Mouse (Mus musculus): ENCODE results near the gene Aloxe3. TPM values are rescaled to one million over a fixed set of nuclear protein-coding genes. Genes with fewer than 3 reads are reported as not detected.

Aloxe3 gene
- polyA plus RNA-seq, 1 experiment = 5.4 TPM

DNA sequence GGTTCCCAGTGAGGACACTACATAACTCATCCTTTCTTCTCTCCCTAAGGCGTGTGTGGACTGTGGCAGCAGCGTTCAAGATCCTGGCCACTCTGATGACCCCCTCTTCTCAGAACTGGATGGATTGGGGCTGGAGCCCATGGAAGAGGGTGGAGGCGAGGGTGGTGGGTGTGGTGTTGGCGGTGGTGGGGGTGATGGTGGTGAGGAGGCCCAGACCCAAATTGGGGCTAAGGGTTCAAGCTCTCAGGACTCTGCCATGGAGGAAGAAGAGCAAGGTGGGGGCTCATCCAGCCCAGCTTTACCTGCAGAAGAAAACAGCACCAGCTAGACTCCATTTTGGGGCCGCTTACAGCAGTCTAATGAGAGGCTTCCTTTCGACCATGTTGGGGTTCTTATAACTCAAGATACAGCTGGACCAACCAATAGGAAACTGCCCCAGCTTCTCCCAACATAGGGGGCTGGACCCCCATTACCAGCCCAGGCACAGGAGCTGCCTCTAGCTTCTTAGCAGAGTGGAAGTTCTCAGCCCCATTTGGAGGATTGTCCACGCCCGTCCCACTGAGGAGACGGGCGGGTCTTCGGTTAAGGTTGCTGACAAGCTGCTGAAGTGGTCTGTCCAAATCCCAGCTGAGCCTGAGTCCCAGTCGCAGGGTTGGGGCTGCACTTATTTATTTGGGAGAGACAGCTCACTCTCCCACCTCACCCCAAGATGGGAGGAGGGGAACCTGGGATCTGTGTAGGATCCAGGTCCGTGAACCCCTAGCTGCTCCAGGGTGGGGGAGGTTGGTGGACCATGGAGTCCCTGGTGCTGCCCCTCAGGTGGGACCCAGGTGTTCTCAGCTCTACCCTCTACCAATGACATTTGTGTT is 16.4 kb upstream of the Aloxe3 start:
- no peak for DNase-seq (ENCODE audit: low spot score)

DNA sequence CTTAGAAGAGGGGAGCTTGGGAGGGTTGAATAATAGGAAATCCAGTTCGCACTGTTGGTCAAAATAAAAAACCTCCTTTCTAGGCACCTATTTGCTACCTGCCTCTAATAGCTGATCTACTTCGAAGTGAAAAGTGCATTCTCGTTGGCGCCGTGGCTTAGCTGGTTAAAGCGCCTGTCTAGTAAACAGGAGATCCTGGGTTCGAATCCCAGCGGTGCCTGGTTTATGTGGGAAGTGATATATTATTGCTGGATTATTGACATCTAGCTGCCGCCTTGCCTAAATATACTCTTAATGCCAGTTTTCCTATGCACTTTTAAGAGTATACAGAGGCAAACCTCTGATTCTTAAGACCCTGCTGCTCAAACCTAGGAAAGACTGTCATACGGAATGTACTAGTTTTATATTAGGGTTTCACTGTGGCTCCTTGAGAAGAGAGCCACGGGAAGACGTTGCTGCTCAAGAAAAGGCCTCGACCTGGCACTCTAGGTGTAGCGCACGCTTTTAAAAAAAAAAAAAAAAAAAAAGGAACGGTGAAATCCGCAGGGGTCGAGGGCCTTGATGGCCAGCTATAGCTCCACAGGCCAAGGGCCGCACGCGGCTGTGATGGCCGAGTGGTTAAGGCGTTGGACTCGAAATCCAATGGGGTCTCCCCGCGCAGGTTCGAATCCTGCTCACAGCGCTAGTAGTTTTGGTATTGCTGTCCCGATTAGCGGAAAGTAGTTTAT is 15.2 kb upstream of the Aloxe3 start:
- peak; percentile 91 for DNase-seq (ENCODE audit: low spot score)

- DNase-seq (ENCODE audit: low spot score) = no peak
Measured at GRCm38 (mm10) chr11:69111051-69111810, 14.5 kb upstream of the Aloxe3 start.

DNA sequence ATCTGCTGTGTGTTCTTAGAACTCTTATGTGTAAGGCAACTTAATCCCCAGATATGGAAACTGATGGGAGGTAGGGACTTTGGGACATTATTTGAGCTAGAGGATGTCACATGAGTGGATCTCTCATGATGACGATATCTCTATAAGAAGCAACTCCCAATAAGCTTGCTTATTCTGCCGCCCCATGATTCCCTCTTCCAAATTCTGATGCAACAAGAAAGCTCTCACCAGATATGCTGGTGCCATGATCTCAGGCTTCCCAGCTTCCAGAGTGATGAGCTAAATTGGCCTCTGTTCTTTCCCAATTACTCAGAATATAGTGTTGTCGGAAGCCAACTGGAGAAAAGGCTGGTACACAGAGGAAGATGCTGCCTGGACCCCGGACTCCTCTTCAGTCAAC is 13.8 kb upstream of the Aloxe3 start:
- DNase-seq (ENCODE audit: low spot score) = no peak

DNA sequence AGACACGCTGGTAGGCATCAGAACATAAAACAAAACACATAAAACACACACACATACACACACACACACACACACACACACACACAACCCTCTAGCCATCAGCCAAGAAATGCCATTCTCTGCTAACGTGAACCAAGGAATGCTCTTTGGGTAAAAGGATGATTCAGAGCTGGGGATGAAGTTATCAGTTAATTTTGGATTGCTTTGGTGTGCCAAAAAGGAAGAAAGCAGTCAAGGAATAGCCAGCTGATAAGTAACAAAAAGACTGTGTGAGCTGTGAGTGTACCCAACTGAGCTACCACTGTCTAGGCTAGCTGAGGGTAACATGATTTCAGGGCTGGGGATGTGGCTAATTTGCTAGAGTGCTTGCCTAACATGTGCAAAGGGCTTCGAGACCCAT is 11.7 kb upstream of the Aloxe3 start:
- DNase-seq (ENCODE audit: low spot score) = no peak

- no peak for DNase-seq (ENCODE audit: low spot score)
Measured at GRCm38 (mm10) chr11:69114621-69115020, 11.1 kb upstream of the Aloxe3 start.

DNA sequence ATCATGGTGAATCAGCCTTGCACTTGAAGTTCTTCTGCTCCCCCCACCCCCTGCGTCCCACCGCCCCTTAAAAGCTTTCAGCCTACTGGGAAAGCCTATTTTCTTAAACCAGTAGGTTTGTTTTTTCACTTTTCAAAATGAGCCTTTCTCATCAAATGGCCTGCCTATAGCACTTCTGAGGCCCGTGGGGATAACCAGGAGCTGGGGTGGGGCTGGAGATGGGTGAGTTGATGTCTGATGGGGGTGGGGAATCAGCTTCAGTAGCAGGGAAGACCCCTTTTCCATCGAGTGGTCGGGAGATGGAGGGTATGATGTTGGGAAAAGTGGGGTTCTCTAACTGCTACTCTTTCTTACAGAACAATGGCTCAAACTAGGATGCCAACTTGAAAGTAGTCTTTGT is 8.9 kb upstream of the Aloxe3 start:
- DNase-seq (ENCODE audit: low spot score) = no peak

GRCm38 (mm10) chr11:69117737-69118695 is 7.7 kb upstream of the Aloxe3 start:
- peak; percentile 69 for DNase-seq (ENCODE audit: low spot score)

GRCm38 (mm10) chr11:69118765-69119164 is 6.9 kb upstream of the Aloxe3 start:
- DNase-seq (ENCODE audit: low spot score) = peak; percentile 64

DNA sequence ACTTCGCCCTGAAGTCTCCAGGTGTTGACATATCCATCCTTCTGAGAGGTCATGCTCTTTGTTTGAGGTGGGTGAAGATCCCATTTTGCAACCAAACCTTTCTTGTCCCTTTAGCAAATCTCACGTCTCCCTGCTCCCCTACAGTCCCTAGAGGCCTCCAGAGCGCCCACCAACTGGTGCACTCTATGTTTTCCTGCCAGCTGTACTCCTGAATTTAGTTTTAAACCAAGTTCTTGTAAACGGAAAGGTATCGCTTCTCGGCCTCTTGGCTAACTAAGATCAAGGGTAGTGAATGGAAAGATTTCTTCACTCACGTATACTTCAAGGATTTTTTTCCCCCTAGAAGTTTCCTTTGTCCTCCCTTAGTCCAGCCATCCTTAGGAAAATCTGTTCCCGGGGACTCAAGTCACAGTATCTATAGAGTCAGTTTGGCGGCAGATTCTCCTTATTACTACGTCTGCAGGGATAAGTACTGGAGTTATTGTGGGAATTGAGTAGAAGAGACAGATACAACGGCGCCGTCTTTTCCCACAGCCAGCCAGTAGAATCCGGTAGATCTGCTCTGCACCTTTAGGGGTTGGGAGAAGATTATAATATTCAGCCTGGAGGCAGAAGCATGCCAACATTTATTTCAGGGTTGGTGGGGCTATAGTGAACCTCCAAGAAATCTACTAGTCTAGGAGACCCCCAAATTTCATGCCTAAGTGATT is 6.1 kb upstream of the Aloxe3 start:
- no peak for DNase-seq (ENCODE audit: low spot score)

DNA sequence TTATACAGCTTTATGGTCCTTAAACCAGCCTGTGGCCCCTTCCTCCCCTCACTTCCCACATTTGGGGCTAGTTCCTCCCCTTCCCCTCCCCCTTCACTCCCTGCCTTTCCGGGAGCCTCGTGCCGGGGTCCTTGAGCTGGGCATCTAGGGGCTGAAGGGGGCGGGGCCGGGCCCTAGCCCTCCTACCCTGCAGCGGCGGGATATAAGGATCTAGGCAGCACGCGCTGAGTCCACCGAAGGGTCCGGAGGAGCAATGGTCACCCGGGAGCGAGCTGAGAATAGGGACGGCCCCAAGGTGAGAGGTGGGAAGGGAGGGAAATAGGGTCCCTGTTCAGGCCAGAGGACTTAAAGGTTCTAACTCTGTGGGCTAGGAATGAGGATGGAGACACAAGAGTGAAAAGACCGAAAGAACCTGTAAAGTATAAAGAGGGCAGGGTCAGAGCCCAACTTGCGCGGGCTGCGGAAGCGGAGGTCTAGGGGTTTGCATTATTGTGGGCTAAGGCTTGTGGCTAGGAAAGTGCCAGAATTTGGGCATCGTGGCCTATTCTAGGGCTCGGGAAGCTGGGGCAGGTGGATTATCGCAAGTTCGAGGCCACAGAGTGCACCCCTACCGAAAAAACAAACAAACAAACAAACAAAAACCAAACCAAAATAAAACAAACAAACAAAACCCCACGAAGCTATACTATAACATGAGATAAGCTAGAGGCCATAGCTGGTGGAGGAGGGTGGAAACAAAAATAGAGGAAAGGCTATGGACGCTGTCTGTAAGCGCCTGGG is 5.3 kb upstream of the Aloxe3 start, which contains the start of gene Hes7:
TSS of gene Hes7 (plus strand) at position 184 of the 780 bp plus-strand sequence.
- DNase-seq (ENCODE audit: low spot score) = no peak

DNA sequence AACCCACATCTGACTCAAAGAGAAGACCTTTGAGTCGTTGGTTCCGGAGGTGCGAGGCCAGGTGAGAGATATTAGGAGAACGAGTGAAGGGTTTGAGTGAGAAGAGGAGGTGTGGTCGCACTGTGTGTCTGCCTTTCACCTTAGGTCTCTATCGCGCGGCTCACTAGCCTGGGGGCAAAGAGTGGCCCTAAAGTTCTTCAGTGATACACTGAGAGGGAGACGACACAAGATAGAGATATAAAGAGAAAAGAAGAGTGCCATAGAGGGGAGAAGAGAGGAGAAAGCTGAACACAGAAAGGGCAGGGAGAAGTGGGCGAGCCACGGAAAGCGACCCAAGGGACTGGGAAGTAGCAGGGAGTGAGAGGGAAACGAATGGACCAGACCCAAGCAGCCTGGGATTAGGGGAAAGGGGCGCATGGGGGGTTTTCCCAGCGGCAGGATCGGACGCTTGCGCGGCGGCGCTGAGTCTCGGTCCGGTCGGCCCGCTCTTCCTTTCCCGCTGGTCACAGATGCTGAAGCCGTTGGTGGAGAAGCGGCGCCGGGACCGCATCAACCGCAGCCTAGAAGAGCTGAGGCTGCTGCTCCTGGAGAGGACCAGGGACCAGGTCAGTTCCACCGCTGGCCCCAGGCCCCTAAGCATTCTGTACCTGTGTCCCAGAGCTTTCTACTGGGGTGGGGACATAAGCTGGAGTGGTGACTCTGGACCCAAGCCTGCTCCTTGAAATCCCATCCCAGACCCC is 4.5 kb upstream of the Aloxe3 start:
- DNase-seq (ENCODE audit: low spot score) = no peak

DNA sequence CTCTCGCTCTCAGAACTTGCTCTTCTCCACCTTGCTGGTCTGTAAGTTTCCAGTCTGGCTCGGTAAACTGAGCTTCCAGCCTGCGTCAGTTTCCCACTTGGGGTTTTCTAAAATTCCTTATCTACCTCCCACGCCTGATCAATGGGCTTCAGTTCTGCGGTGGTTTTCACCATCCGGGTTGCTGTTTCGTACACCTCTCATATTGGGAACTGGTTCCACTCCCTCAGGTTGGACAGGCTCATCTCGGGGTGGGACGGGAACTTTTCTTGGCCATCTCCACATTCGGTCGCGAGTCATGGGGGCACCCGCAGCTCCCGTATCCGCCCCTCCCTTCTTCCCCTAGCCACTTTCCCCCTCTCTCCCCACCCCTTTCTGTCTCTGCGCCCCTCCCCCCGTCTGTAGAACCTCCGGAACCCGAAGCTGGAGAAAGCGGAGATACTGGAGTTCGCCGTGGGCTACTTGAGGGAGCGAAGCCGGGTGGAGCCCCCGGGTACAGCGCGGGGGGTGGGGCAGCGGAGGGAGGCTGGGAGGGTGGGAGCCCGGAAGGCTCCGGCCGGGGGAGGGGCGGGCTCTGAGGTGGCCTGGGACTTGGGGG is 3.9 kb upstream of the Aloxe3 start:
- no peak for DNase-seq (ENCODE audit: low spot score)

DNA sequence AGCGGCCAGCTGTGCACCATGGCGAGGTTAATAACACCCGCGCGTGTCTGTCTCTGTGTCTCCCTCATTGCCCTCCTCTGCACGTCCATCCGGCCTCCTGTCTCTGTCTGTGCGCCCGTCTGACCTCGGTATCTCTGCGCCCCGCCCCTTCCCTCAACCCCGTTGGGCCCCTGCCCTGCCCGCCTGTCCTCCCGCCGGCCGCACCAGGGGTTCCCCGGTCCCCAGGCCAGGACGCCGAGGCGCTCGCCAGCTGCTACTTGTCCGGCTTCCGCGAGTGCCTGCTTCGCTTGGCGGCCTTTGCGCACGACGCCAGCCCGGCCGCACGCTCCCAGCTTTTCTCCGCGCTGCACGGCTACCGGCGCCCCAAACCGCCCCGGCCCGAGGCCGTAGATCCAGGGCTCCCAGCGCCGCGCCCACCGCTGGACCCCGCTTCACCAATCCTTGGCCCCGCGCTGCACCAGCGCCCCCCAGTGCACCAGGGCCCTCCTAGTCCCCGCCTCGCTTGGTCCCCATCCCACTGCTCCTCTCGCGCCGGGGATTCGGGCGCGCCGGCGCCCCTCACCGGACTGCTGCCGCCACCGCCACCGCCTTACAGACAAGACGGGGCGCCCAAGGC is 3.3 kb upstream of the Aloxe3 start, which contains the start of gene 9130213A22Rik:
TSS of gene 9130213A22Rik (minus strand) at position 254 of the 616 bp plus-strand sequence.
- DNase-seq (ENCODE audit: low spot score) = peak; percentile 73

DNA sequence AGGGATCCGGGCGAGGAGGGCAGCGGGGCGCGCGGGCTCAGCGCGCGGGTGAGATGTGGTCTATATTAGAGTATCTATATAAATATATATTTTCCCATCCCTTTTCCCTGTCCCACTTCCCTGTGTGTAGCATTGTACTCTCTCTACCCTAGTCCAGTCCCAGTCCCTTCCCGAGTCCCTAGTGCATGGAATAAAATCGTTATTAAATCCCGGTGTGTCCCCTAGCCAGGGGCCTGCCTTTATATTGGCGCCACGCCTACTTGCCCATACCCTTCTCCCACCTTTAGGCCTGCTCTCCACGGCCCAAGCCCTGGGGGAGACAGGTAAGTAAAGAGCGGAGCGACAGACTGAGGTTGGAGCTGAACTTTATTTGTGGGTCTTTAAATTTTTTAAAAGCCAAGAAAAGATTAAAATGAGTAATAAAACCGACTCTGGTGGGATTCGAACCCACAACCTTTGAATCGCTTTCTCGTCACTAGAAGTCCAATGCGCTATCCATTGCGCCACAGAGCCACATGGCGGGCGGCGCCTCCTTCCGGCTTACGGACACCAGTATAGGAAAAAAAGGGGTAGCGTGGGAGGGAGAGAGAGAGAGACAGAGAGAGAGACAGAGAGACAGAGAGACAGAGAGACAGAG is 2.5 kb upstream of the Aloxe3 start:
- peak; percentile 74 for DNase-seq (ENCODE audit: low spot score)

GRCm38 (mm10) chr11:69123693-69124497 is 1.8 kb upstream of the Aloxe3 start:
- DNase-seq (ENCODE audit: low spot score) = peak; percentile 80

DNA sequence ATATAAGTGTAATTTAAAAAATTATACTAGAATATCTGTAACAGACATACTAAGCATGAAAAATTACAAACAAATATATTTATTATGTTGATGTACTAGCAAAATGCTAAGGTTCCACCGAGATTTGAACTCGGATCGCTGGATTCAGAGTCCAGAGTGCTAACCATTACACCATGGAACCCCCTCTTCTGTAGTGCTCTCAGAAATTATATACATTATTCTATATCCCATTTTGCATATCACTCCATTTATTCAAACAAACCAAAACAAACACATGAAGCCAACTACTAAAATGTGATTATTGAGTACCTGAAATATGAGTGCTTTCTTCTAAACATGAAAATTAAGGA is 1.2 kb upstream of the Aloxe3 start:
- DNase-seq (ENCODE audit: low spot score) = no peak
